ENCODE assay signal across 8 mouse cellular contexts in the genomic region with DNA sequence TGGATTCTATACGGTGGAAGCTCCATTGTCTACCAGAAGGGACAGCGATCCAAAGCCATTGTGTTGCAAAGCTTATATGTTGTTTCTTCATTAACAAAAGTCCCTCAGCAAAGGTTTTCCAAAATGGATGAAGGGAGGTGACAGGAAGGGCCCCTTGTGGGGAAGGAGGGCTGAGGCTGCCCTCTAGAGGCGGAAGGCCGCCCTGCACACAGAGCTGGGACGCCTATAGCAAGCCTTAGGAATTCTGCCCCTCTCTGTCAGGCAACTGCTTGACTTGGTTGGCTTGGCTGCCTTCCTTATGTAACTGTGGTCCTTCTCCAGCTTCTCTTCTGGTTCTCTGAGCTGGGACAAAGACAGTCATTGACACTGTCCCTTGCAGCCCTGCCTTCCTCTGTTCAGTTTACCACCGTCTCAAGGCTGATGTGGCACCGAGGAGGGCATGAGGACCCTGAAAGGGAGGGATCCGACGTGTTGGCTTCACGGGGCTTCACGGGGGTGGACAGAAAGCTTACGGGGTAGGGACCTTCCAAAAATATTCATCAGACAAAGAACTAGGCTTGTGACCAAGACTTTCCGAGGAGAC.
DNase-seq lines count a peak whose midpoint lies in the region; ATAC-seq and TF ChIP-seq lines count a peak whose summit lies in the region.

No protein-coding gene starts in this region.

- H3K4me3 ChIP-seq in kidney, postnatal 0 days (replicated peaks; ENCODE audit: low read depth, low read length): no peak overlapping the region
- no peak overlapping the region for H3K4me3 ChIP-seq in lung, embryonic 14.5 days (ENCODE audit: low read depth, low read length)

- H3K27me3 ChIP-seq in kidney, postnatal 0 days (ENCODE audit: insufficient read depth, low read length): no peaks in the 10 kb centered on the region
- H3K27me3 ChIP-seq in lung, embryonic 14.5 days (ENCODE audit: insufficient read depth, low read length): no peaks in the 10 kb centered on the region

- H3K4me2 ChIP-seq in kidney, postnatal 0 days (ENCODE audit: low read length): no peak overlapping the region
- no peak overlapping the region for H3K4me2 ChIP-seq in lung, embryonic 14.5 days

- H3K9me3 ChIP-seq in kidney, postnatal 0 days (replicated peaks; ENCODE audit: low read length): no peaks in the 10 kb centered on the region
- H3K9me3 ChIP-seq in lung, embryonic 14.5 days (ENCODE audit: low read depth, low read length): no peaks in the 10 kb centered on the region

- peak; percentile 90 for ATAC-seq in CD4-positive, CD25-positive, alpha-beta regulatory T cell, adult 4 months
- ATAC-seq in kidney, postnatal 0 days (replicated peaks; ENCODE audit: low FRiP score, low read depth): 0 out of 2 replicates have a peak, but pooled peaks have one; percentile 52
- ATAC-seq in lung, embryonic 14.5 days (ENCODE audit: insufficient read depth): peak; percentile 72; the same call in 1 of the 2 replicates

- H3K4me1 ChIP-seq in kidney, postnatal 0 days (replicated peaks; ENCODE audit: insufficient read depth, low read length): no peaks in the 10 kb centered on the region
- no peaks in the 10 kb centered on the region for H3K4me1 ChIP-seq in lung, embryonic 14.5 days (ENCODE audit: insufficient read depth)

- H3K27ac ChIP-seq in kidney, postnatal 0 days: no peak overlapping the region
- no peak overlapping the region for H3K27ac ChIP-seq in lung, embryonic 14.5 days (ENCODE audit: low read depth)

- 60% methylated on average over 13 of the region's 13 CpGs for WGBS in kidney, postnatal 0 days
- WGBS in lung, embryonic 14.5 days: 59% methylated on average over 13 of the region's 13 CpGs

- TF ChIP-seq CTCF in kidney, postnatal 0 days (IDR thresholded peaks at IDR 0.05; ENCODE audit: low read depth): peak; percentile 99
- TF ChIP-seq CTCF in lung, embryonic 14.5 days (IDR thresholded peaks at IDR 0.05; ENCODE audit: low read depth): peak; percentile 96

- H3K9ac ChIP-seq in kidney, postnatal 0 days (ENCODE audit: low read depth, low read length): no peak overlapping the region
- no peak overlapping the region for H3K9ac ChIP-seq in lung, embryonic 14.5 days

- H3K36me3 ChIP-seq in kidney, postnatal 0 days (ENCODE audit: insufficient read depth, low read length): no peaks in the 10 kb centered on the region
- no peaks in the 10 kb centered on the region for H3K36me3 ChIP-seq in lung, embryonic 14.5 days (ENCODE audit: insufficient read depth)

- DNase-seq in ZHBTc4 (ENCODE audit: low read depth, low spot score): peak; percentile 92
- DNase-seq in cerebellum, postnatal 36 days: peak; percentile 35 to 47
- DNase-seq in gastrocnemius, postnatal 25 days: peak; percentile 53
- DNase-seq in kidney, postnatal 0 days (ENCODE audit: low spot score): peak; percentile 91
- peak; percentile 85 for DNase-seq in lung, embryonic 14.5 days
- DNase-seq in retina, postnatal 7 days (ENCODE audit: low read depth, low spot score): peak; percentile 42
- peak; percentile 49 to 76 for DNase-seq in urinary bladder, postnatal 4 days (ENCODE audit: low spot score in 2 of 2)

Comparison
In these comparisons a context has a peak if more than half of its experiments do, and no peak if none do; other contexts are left out.
1. DNase-seq: peak in every context shown above with its lines; median percentile 92 in ZHBTc4; 91 in kidney, postnatal 0 days; 85 in lung, embryonic 14.5 days; 62 in urinary bladder, postnatal 4 days; 53 in gastrocnemius, postnatal 25 days; 42 in retina, postnatal 7 days; 41 in cerebellum, postnatal 36 days.